Mouse (Mus musculus) right cerebral cortex, postnatal 10 days (tissue): ENCODE results near the gene Atad1.
A peak's percentile ranks its signal among the peaks of the same experiment; 100 is the strongest.
"Not testable (repeated sequence)": the region's sequence is repeated elsewhere in the genome, so short reads cannot be mapped to it uniquely, and the experiment has no call there.

Experiments
- DNase-seq, 2 experiments: peaks; one replicate each; pipeline ENCODE4 v3.0.0; 2021; ENCODE audit warnings: low spot score in 2 of 2

Gene Atad1

DNA sequence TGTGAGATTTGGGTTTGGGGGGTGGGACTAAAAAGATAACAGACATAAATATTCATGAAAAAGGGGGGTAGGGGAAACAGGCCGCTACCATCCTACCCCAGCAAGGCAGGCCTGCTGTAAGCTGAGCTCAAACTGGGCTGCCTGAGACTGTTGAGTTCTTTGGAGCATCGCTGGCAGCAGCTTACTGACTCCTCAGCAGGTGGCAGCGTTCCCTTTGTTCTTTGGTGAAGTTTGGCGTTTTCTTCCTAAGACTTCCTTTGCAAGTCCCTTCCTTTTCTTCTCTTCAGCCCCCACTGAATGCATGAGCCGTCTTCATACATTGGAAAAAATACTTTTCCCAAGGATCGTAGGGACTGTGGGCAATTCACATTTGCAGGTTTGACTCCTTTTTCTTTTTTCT lies 9.8 kb upstream of the Atad1 start:
- DNase-seq: peak; percentile 62 to 63

- DNase-seq: no peak
Observed at GRCm38 (mm10) chr19:32740641-32741345, 1.2 kb upstream of the Atad1 start.

DNA sequence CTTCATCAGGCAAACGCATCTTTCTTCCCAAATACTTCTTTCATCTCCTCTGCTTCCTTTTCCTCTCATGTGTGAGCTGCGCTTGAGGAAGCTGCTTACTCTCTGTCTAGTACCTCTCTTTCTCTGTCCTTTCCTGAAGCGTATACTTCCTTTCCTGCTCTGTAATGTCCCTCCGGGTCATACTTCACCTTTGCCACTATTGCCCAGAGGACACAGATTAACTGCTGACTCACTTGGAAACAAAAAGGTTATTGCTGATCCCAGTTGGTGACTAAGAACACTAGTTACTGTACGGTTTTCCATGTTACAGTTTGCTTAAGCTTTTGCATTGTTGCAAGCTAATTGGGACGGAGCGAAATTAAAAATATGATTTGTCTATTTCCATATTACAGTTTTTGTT lies 1.7 kb downstream of the Atad1 start:
- no peak for DNase-seq

GRCm38 (mm10) chr19:32732922-32733321 lies 6.7 kb downstream of the Atad1 start:
- DNase-seq: no peak

GRCm38 (mm10) chr19:32729785-32730184 lies 9.8 kb downstream of the Atad1 start:
- DNase-seq: no peak

DNA sequence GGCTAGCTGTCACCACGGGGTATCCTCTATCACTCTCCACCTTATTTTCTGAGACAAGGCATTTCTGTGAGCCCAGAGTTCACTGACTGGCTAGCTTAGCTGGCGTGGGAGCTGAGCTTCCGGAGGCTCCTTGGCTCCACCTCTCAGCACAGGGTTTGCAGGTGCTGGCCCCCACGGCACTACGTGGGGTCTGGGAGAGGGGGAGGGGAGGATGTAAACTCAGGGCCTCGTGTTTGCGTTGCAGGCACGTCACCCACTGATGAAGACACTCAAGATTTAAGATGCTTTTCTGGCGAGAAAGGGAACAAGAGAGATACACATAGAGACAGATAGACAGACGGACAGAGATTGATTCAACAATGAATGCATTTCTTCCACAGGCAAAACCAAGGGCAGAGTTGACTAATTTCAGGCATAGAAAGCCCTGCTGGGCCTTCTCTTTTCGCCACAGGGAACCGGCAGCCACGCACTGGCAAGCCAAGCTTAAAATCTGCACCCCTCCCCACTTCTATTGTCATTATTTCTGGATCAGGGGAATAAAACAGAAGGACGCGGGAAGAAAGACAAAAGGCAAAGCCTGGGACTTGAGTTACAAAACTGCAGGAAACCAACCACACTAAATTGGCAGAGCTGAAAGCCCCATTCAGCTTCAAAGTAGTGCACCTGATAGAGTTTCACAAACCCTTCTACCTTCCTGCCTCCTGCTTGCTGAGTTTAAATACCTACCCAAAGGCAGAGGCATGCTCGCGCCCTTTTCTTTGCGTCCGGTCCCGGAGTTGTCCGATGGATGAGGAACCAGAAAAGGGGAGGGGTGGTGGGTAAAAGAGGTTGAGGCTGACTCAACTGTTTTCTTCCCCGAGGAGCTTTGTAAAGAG lies 12.9 kb downstream of the Atad1 start:
- DNase-seq: no peak

DNA sequence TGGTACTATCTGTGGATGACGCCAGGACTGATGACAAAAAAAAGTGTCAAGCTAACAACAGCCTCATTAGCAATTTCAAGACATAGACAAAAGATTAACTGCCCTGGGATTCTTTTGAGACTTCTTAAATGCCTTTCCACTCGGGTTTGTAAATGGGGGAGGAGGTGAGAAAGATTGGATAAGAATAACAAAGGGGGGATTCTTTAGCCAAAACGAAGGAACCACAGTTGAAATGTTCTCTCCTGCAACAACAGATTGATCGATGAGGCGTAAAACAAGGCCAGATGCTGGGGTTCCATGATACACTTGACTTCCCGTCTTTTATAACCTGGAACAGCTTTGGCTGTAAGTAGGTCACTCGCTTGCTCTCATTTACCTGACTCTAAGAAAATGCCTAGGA lies 15.8 kb downstream of the Atad1 start:
- DNase-seq: no peak

DNA sequence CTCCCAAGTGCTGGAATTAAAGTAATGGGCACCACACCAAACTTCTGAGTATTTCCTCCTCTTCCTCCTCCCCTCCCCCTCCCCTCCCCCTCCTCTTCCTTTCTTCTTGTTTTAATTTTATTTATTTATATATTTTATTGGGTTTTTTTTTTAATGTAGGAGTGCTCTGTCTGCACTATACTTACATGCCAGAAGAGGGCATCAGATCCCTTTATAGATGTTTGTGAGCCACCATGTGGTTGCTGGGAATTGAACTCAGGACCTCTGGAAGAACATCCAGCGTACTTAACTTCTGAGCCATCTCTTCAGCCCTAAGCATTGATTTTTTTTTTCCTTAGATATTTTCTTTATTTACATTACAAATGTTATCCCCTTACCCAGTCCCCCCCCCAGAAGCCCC lies 19.3 kb downstream of the Atad1 start:
- DNase-seq: no peak

- no peak for DNase-seq
Observed at GRCm38 (mm10) chr19:32717590-32717989, 22.0 kb downstream of the Atad1 start.

DNA sequence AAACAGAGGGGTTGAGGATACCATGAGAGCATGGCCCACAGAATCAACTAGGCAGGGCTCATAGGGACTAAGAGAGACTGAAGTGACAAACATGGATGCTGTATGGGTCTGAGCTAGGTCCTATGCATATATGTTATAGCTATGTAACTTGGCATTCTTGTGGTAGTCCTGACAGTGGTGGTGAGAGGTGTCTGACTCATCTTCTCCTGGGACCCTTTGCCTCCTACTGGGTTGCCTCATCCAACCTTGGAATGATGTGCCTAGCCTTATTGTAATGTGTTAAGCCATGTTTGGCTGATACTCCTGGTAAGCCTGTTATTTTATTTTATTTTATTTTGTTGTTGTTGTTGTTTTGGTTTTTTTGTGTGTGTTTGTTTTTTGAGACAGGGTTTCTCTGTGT lies 23.9 kb downstream of the Atad1 start:
- no peak for DNase-seq

- DNase-seq: peak; percentile 79 to 82
Observed at GRCm38 (mm10) chr19:32715201-32715600, 24.4 kb downstream of the Atad1 start.

- DNase-seq: peak in 1 of 2 experiments; percentile 22
Observed at GRCm38 (mm10) chr19:32713471-32713870, 26.1 kb downstream of the Atad1 start.

DNA sequence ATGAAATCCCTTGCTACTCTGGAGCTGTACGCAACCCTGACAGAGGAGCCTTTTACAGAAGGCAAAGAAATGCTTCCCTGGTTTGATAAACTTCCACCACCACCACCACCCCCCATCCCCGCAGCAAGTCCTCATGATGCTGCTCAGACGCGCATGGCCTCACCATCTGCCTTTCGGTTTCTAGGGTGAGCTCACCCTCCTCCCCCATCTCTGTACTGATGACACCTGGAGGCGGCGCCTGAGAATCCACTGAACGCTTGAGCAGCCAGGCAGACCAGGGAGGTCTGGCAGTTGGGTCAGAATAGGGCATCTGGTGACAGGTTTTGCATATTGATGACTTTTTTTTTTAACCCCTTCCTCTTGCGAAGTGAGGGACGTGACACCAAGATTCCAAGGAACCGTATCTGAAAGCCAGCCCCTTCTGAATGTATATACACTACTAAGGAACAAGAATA lies 27.0 kb downstream of the Atad1 start:
- DNase-seq: peak; percentile 82 to 89

- DNase-seq: peak; percentile 94 to 95
Observed at GRCm38 (mm10) chr19:32711761-32712541, 27.6 kb downstream of the Atad1 start.

- DNase-seq: no peak
Observed at GRCm38 (mm10) chr19:32710288-32710687, 29.3 kb downstream of the Atad1 start.

DNA sequence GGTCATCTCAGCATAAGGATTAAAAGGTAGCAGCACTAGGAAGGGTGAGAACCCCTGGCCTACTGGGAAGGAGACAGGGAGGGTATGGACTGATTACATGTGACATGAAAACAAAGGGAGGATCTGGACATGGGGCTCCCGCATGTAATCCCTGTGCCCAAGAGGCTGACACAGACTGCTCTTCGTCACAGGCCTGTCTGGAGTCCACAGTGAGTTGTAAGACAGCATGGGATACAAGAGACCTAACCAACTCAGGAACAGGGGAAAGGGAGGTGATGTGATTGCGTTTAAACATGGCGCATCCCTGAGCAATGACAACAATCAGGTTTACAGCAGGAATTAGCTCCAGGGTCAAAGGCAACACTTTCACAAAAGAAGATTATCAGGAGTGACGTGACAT lies 30.6 kb downstream of the Atad1 start:
- DNase-seq: no peak

DNA sequence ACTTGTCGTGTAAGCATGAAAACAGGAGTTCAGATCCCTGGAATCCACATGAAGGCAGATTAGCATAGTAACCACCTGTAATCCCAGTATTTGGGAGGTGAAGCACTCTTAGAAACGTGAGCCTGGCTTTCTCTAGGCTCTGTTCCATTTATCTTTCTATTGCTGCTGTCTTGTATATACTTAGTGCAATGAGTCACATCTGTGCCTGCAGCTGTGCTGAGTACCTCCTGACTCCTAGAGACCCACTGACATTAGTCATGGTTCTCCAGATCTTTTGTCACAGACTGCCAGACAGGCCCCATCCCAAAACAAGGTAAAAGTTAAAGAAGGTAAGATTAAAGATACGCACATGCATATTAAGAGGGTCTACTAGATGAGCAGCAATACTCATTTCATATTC lies 37.4 kb downstream of the Atad1 start:
- no peak for DNase-seq

DNA sequence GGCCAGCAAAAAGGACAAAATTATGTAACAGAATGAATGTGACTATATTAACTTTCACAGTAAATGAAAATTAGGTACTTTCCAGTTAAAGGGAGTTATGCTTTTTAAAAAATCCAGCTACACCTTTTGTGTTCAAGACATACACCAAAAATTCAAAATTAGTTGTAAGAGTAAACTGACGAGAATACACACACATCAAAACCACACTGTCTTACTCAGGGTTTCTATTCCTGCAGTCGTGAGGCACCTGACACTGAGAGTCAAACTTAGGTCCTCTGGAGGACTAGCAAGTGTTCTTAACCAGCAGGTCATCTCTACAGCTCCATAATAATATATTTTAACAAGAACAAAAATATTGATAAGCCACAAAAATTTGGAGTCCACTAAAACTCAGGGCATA lies 42.9 kb downstream of the Atad1 start:
- no peak for DNase-seq

GRCm38 (mm10) chr19:32689724-32690123 lies 49.9 kb downstream of the Atad1 start:
- DNase-seq: no peak

GRCm38 (mm10) chr19:32688227-32688626 lies 51.4 kb downstream of the Atad1 start:
- DNase-seq: not testable (repeated sequence)

DNA sequence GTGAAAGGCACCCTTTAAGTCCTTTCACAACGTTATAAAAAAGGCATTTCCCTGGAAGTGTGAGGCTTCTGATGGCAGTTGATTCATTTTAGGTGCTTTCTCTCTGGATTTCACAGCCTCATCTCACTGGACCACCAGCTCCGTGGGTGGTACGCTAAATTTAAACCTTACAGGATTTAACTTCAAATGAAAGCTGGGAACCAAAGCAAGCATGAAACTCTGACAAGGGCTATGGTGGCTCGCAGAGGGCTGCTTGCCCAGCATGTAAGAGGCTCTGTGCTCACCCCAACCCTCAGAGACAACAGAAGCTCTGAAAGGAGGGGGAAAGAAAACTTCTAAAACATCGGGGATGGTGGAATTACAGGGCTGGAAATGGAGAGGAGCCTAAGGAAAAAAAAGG lies 51.9 kb downstream of the Atad1 start:
- DNase-seq: peak in 1 of 2 experiments; percentile 37

DNA sequence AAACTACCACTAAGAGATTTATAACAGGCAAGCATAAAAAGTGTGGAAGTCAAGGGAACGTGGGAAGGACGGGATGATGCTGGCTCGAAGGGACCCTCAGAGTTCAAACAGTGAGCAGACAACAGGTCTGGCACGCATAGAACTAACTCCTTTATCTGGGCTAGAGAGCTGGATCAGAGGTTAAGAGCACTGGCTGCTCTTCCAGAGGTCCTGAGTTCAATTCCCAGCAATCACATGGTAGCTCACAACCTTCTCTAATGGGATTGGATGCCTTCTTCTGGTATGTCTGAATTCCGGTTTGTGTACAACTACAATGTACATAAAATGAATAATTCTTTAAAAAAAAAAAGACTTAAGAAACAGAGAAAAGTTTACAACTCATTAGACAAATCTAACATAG lies 56.5 kb downstream of the Atad1 start:
- DNase-seq: no peak
